Mouse (Mus musculus): Measurements from ENCODE around the gene Foxf1.

Gene Foxf1

GRCm38 (mm10) chr8:121084210-121084951 lies at the start of gene Foxf1:
Foxf1 (plus strand) TSS chr8:121084386.
- no peak for DNase-seq (ENCODE audit: low read depth, low spot score)

- DNase-seq (ENCODE audit: low read depth, low spot score), result no peak
Observed at GRCm38 (mm10) chr8:121035611-121036010, 48.6 kb upstream of the Foxf1 start.

- DNase-seq (ENCODE audit: low read depth, low spot score), result no peak
Observed at GRCm38 (mm10) chr8:121043719-121044440, 40.3 kb upstream of the Foxf1 start.

GRCm38 (mm10) chr8:121047441-121047840 lies 36.7 kb upstream of the Foxf1 start:
- DNase-seq (ENCODE audit: low read depth, low spot score), result no peak

GRCm38 (mm10) chr8:121058081-121058480 lies 26.1 kb upstream of the Foxf1 start:
- DNase-seq (ENCODE audit: low read depth, low spot score), result no peak

- DNase-seq (ENCODE audit: low read depth, low spot score), result no peak
Observed at GRCm38 (mm10) chr8:121059098-121059497, 25.1 kb upstream of the Foxf1 start.

- DNase-seq (ENCODE audit: low read depth, low spot score), result no peak
Observed at GRCm38 (mm10) chr8:121062521-121062920, 21.7 kb upstream of the Foxf1 start.

GRCm38 (mm10) chr8:121063649-121064048 lies 20.5 kb upstream of the Foxf1 start:
- DNase-seq (ENCODE audit: low read depth, low spot score), result no peak

GRCm38 (mm10) chr8:121071454-121071853 lies 12.7 kb upstream of the Foxf1 start:
- DNase-seq (ENCODE audit: low read depth, low spot score), result no peak

- no peak for DNase-seq (ENCODE audit: low read depth, low spot score)
Observed at GRCm38 (mm10) chr8:121072406-121073130, 11.6 kb upstream of the Foxf1 start.

- DNase-seq (ENCODE audit: low read depth, low spot score), result no peak
Observed at GRCm38 (mm10) chr8:121073174-121074107, 10.7 kb upstream of the Foxf1 start.

GRCm38 (mm10) chr8:121074108-121074847 lies 9.9 kb upstream of the Foxf1 start:
- DNase-seq (ENCODE audit: low read depth, low spot score), result no peak

- DNase-seq (ENCODE audit: low read depth, low spot score), result no peak
Observed at GRCm38 (mm10) chr8:121074848-121075145, 9.4 kb upstream of the Foxf1 start.

GRCm38 (mm10) chr8:121075936-121076335 lies 8.2 kb upstream of the Foxf1 start:
- no peak for DNase-seq (ENCODE audit: low read depth, low spot score)

- DNase-seq (ENCODE audit: low read depth, low spot score), result no peak
Observed at GRCm38 (mm10) chr8:121076555-121076954, 7.6 kb upstream of the Foxf1 start.

- no peak for DNase-seq (ENCODE audit: low read depth, low spot score)
Observed at GRCm38 (mm10) chr8:121078721-121079120, 5.5 kb upstream of the Foxf1 start.

- no peak for DNase-seq (ENCODE audit: low read depth, low spot score)
Observed at GRCm38 (mm10) chr8:121079201-121079600, 5.0 kb upstream of the Foxf1 start.

- no peak for DNase-seq (ENCODE audit: low read depth, low spot score)
Observed at GRCm38 (mm10) chr8:121079944-121080343, 4.2 kb upstream of the Foxf1 start.

- DNase-seq (ENCODE audit: low read depth, low spot score), result no peak
Observed at GRCm38 (mm10) chr8:121080361-121081090, 3.7 kb upstream of the Foxf1 start.

GRCm38 (mm10) chr8:121081398-121081797 lies 2.8 kb upstream of the Foxf1 start:
- DNase-seq (ENCODE audit: low read depth, low spot score), result no peak

All from retina, adult 2 months (tissue).